Mouse (Mus musculus): ENCODE measurements around the gene Cavin4.

GRCm38 (mm10) chr4:48638132-48638531 lies 25.2 kb upstream of the Cavin4 start:
- no peak for TF ChIP-seq CTCF (IDR thresholded peaks at IDR 0.05; ENCODE audit: borderline replicate concordance, insufficient read depth, low read depth, low read length)
- TF ChIP-seq POLR2A (IDR thresholded peaks at IDR 0.05; ENCODE audit: borderline replicate concordance, insufficient read depth, low read length) = no peak
